Mouse (Mus musculus) macrophage (primary cell): ENCODE results near the gene Cilp. TPM values are rescaled to one million over a fixed set of nuclear protein-coding genes. Genes with fewer than 3 reads are reported as not detected.

Experiments
- H3K27ac ChIP-seq: fragments of 350-480 bp; formaldehyde crosslinking; 2 replicates; pipeline ENCODE4 v1.9.0; 2021
- H3K36me3 ChIP-seq: fragments of 350-480 bp; formaldehyde crosslinking; 2 replicates; pipeline ENCODE4 v1.9.0; 2021; ENCODE audit errors: inconsistent target
- H3K4me3 ChIP-seq: fragments of 350-480 bp; formaldehyde crosslinking; 2 replicates; pipeline ENCODE4 v1.9.0; 2021; ENCODE audit errors: inconsistent target
- H3K79me2 ChIP-seq: fragments of 350-480 bp; formaldehyde crosslinking; 2 replicates; pipeline ENCODE4 v1.9.0; 2021; ENCODE audit errors: inconsistent target
- WGBS: methylation state at CpG from one replicate; pipeline ENCODE4 v1.1.7; 2026; ENCODE audit warnings: inconsistent platforms; ENCODE audit not compliant: missing documents; 5-methylcytosine and 5-hydroxymethylcytosine counted together
- polyA plus RNA-seq: library from polyadenylated mRNA; stranded (reverse); fragments of 250-400 nt; gene quantifications from 3 replicates; pipeline ENCODE4 v1.2.4, GENCODE M21; 2018; ENCODE audit warnings: inconsistent platforms

Gene Cilp
- polyA plus RNA-seq, 1 experiment from 2014 or later = not detected

GRCm38 (mm10) chr9:65239176-65239575 lies 25.8 kb upstream of the Cilp start:
- no peaks in the 10 kb centered on the region for H3K79me2 ChIP-seq
- H3K27ac ChIP-seq = no peak overlapping the region
- H3K36me3 ChIP-seq = no peaks in the 10 kb centered on the region
- 86% methylated on average over 4 of the region's 4 CpGs for WGBS
- H3K4me3 ChIP-seq = no peak overlapping the region

GRCm38 (mm10) chr9:65239731-65240130 lies 25.2 kb upstream of the Cilp start:
- 92% methylated on average over 5 of the region's 5 CpGs for whole genome bisulfite sequencing
- H3K36me3 ChIP-seq = no peaks in the 10 kb centered on the region
- H3K79me2 ChIP-seq = no peaks in the 10 kb centered on the region
- H3K27ac ChIP-seq = no peak overlapping the region
- no peak overlapping the region for H3K4me3 ChIP-seq

GRCm38 (mm10) chr9:65240587-65240986 lies 24.4 kb upstream of the Cilp start:
- no peaks in the 10 kb centered on the region for H3K36me3 ChIP-seq
- H3K4me3 ChIP-seq = no peak overlapping the region
- no peak overlapping the region for H3K27ac ChIP-seq
- H3K79me2 ChIP-seq = no peaks in the 10 kb centered on the region
- 88% methylated on average over 3 of the region's 3 CpGs for WGBS

GRCm38 (mm10) chr9:65241973-65242372 lies 23.0 kb upstream of the Cilp start:
- 74% methylated on average over 5 of the region's 5 CpGs for WGBS
- no peak overlapping the region for H3K27ac ChIP-seq

GRCm38 (mm10) chr9:65243249-65243648 lies 21.7 kb upstream of the Cilp start:
- H3K27ac ChIP-seq = no peak overlapping the region
- 83% methylated on average over 4 of the region's 4 CpGs for WGBS
- no peak overlapping the region for H3K4me3 ChIP-seq
- no peaks in the 10 kb centered on the region for H3K79me2 ChIP-seq
- no peaks in the 10 kb centered on the region for H3K36me3 ChIP-seq

More at GRCm38 (mm10) chr9:65241973-65242372, 23.0 kb upstream of the Cilp start:
- H3K79me2 ChIP-seq = no peaks in the 10 kb centered on the region
- no peaks in the 10 kb centered on the region for H3K36me3 ChIP-seq
- no peak overlapping the region for H3K4me3 ChIP-seq

- no peaks in the 10 kb centered on the region for H3K36me3 ChIP-seq
- 73% methylated on average over 9 of the region's 9 CpGs for WGBS
- no peak overlapping the region for H3K4me3 ChIP-seq
- H3K27ac ChIP-seq = no peak overlapping the region
- H3K79me2 ChIP-seq = no peaks in the 10 kb centered on the region
These were observed 20.8 kb upstream of the Cilp start for GRCm38 (mm10) chr9:65244036-65244806.

GRCm38 (mm10) chr9:65247502-65248376 lies 17.2 kb upstream of the Cilp start:
- no peaks in the 10 kb centered on the region for H3K79me2 ChIP-seq
- WGBS = 75% methylated on average over 16 of the region's 16 CpGs
- no peak overlapping the region for H3K4me3 ChIP-seq
- H3K27ac ChIP-seq = no peak overlapping the region
- H3K36me3 ChIP-seq = no peaks in the 10 kb centered on the region

GRCm38 (mm10) chr9:65248377-65248690 lies 16.6 kb upstream of the Cilp start:
- Histone ChIP-seq H3K79me2 (no peaks in the 10 kb centered on the region), H3K36me3 (no peaks in the 10 kb centered on the region), H3K27ac (no peak overlapping the region), H3K4me3 (no peak overlapping the region)
- WGBS = 83% methylated on average over 5 of the region's 5 CpGs

- H3K27ac ChIP-seq = no peak overlapping the region
- no peaks in the 10 kb centered on the region for H3K79me2 ChIP-seq
- H3K36me3 ChIP-seq = no peaks in the 10 kb centered on the region
- no peak overlapping the region for H3K4me3 ChIP-seq
- 100% methylated on average over 3 of the region's 3 CpGs for WGBS
These were observed 13.0 kb upstream of the Cilp start for GRCm38 (mm10) chr9:65252026-65252425.

GRCm38 (mm10) chr9:65255906-65256600 lies 8.9 kb upstream of the Cilp start:
- no peaks in the 10 kb centered on the region for H3K79me2 ChIP-seq
- WGBS = 91% methylated on average over 10 of the region's 11 CpGs
- H3K4me3 ChIP-seq = no peak overlapping the region
- no peak overlapping the region for H3K27ac ChIP-seq
- H3K36me3 ChIP-seq = no peaks in the 10 kb centered on the region

GRCm38 (mm10) chr9:65257218-65257910 lies 7.6 kb upstream of the Cilp start:
- no peaks in the 10 kb centered on the region for H3K36me3 ChIP-seq
- H3K27ac ChIP-seq = no peak overlapping the region
- no peaks in the 10 kb centered on the region for H3K79me2 ChIP-seq
- no peak overlapping the region for H3K4me3 ChIP-seq
- 91% methylated on average over 8 of the region's 9 CpGs for WGBS

- H3K4me3 ChIP-seq = no peak overlapping the region
- H3K79me2 ChIP-seq = no peaks in the 10 kb centered on the region
- WGBS = 84% methylated on average over 7 of the region's 7 CpGs
- no peaks in the 10 kb centered on the region for H3K36me3 ChIP-seq
- H3K27ac ChIP-seq = no peak overlapping the region
These were observed 5.6 kb upstream of the Cilp start for GRCm38 (mm10) chr9:65259366-65259765.

GRCm38 (mm10) chr9:65261591-65262230 lies 3.3 kb upstream of the Cilp start:
- WGBS = 92% methylated on average over 2 of the region's 2 CpGs
- no peaks in the 10 kb centered on the region for H3K36me3 ChIP-seq
- no peak overlapping the region for H3K4me3 ChIP-seq
- no peaks in the 10 kb centered on the region for H3K79me2 ChIP-seq
- H3K27ac ChIP-seq = no peak overlapping the region

- 89% methylated on average over 3 of the region's 3 CpGs for WGBS
- no peaks in the 10 kb centered on the region for H3K79me2 ChIP-seq
- H3K36me3 ChIP-seq = no peaks in the 10 kb centered on the region
- H3K4me3 ChIP-seq = no peak overlapping the region
- no peak overlapping the region for H3K27ac ChIP-seq
These were observed 2.3 kb upstream of the Cilp start for GRCm38 (mm10) chr9:65262641-65263120.
